Mouse (Mus musculus): ENCODE results near the gene Timm10b. TPM values are rescaled to one million over a fixed set of nuclear protein-coding genes. Genes with fewer than 3 reads are reported as not detected.

The Timm10b gene
- total and polyA plus RNA-seq, 3 experiments, result 110 to 128 (median 120) TPM

- DNase-seq, result peak; percentile 97
These were observed 507 bp downstream of the Timm10b start, which contains the start of the genes Arfip2 and Gm45799 for GRCm38 (mm10) chr7:105640233-105640893. TSS of gene Arfip2 (minus strand) at chr7:105640416. TSS of gene Gm45799 (plus strand) at chr7:105640552.

- peak; percentile 51 for DNase-seq
These were observed 1.0 kb downstream of the Timm10b start for GRCm38 (mm10) chr7:105640894-105641255.

GRCm38 (mm10) chr7:105641936-105642335 lies 2.1 kb downstream of the Timm10b start:
- DNase-seq, result no peak

- peak; percentile 89 for DNase-seq
These were observed 11.0 kb downstream of the Timm10b start, which contains the start of gene Dnhd1 for GRCm38 (mm10) chr7:105650639-105651435. TSS of gene Dnhd1 (plus strand) at chr7:105650827.

GRCm38 (mm10) chr7:105685541-105686197 lies 45.8 kb downstream of the Timm10b start:
- no peak for DNase-seq

- DNase-seq, result no peak
These were observed 51.0 kb downstream of the Timm10b start for GRCm38 (mm10) chr7:105690875-105691274.

Other genes with a start within 250 kb of the Timm10b start
- 10 to 100 TPM; 18.5 to 25.5 TPM for gene Fam160a2, start 240.0 kb upstream of the Timm10b start, total RNA-seq (2021)
- 50.5 and 54.7 TPM in 2 replicates for gene Fam160a2, start 240.0 kb upstream of the Timm10b start, polyA plus RNA-seq (2012; rRNA removed)
- gene Cnga4, start 235.5 kb upstream of the Timm10b start, total RNA-seq (2021), result not detected
- 0.13 and 0.26 TPM in 2 replicates for gene Cnga4, start 235.5 kb upstream of the Timm10b start, polyA plus RNA-seq (2012; rRNA removed)
- not detected for gene Cckbr, start 214.3 kb upstream of the Timm10b start, total RNA-seq (2021)
- 0.04 and 0.10 TPM in 2 replicates for gene Cckbr, start 214.3 kb upstream of the Timm10b start, polyA plus RNA-seq (2012; rRNA removed)
- 10 to 100 TPM; 71.0 to 90.9 TPM for gene Cavin3, start 157.8 kb upstream of the Timm10b start, total RNA-seq (2021)
- 158 and 163 TPM in 2 replicates for gene Cavin3, start 157.8 kb upstream of the Timm10b start, polyA plus RNA-seq (2012; rRNA removed)
- 10 to 100 TPM; 56.2 to 68.5 TPM for gene Smpd1, start 85.7 kb upstream of the Timm10b start, total RNA-seq (2021)
- 74.0 and 75.4 TPM in 2 replicates for gene Smpd1, start 85.7 kb upstream of the Timm10b start, polyA plus RNA-seq (2012; rRNA removed)
- gene Apbb1, start 58.4 kb upstream of the Timm10b start, total RNA-seq (2021), result 10 to 100 TPM; 12.0 to 22.4 TPM
- 49.1 and 61.8 TPM in 2 replicates for gene Apbb1, start 58.4 kb upstream of the Timm10b start, polyA plus RNA-seq (2012; rRNA removed)
- gene Hpx, start 39.9 kb upstream of the Timm10b start, total RNA-seq (2021), result 1 to 10 TPM in 1 of 2 experiments, under 1 TPM in 1; 0.52 to 7.0 TPM
- gene Hpx, start 39.9 kb upstream of the Timm10b start, polyA plus RNA-seq (2012; rRNA removed), result 0.25 and 2.0 TPM in 2 replicates
- 10 to 100 TPM; 24.2 to 33.8 TPM for gene Trim3, start 6.5 kb upstream of the Timm10b start, total RNA-seq (2021)
- 34.6 and 36.2 TPM in 2 replicates for gene Trim3, start 6.5 kb upstream of the Timm10b start, polyA plus RNA-seq (2012; rRNA removed)
- 10 to 100 TPM; 55.5 to 65.4 TPM for gene Arfip2, start 360 bp downstream of the Timm10b start, total RNA-seq (2021)
- 68.3 and 76.9 TPM in 2 replicates for gene Arfip2, start 360 bp downstream of the Timm10b start, polyA plus RNA-seq (2012; rRNA removed)
- gene Gm45799, start 496 bp downstream of the Timm10b start, total RNA-seq (2021), result 1 to 10 TPM; 7.4 to 8.9 TPM
- gene Gm45799, start 496 bp downstream of the Timm10b start, polyA plus RNA-seq (2012; rRNA removed), result 562 and 695 TPM in 2 replicates
- gene Dnhd1, start 10.8 kb downstream of the Timm10b start, total RNA-seq (2021), result 1 to 10 TPM; 2.3 to 2.7 TPM
- gene Dnhd1, start 10.8 kb downstream of the Timm10b start, polyA plus RNA-seq (2012; rRNA removed), result 1.3 and 1.5 TPM in 2 replicates
- gene Ilk, start 96.5 kb downstream of the Timm10b start, total RNA-seq (2021), result 100 to 1,000 TPM; 139 to 166 TPM
- gene Ilk, start 96.5 kb downstream of the Timm10b start, polyA plus RNA-seq (2012; rRNA removed), result 82.1 and 87.8 TPM in 2 replicates
- gene Rrp8, start 97.3 kb downstream of the Timm10b start, total RNA-seq (2021), result 10 to 100 TPM; 14.8 to 17.6 TPM
- 7.9 and 9.2 TPM in 2 replicates for gene Rrp8, start 97.3 kb downstream of the Timm10b start, polyA plus RNA-seq (2012; rRNA removed)
- 100 to 1,000 TPM; 231 to 239 TPM for gene Taf10, start 104.3 kb downstream of the Timm10b start, total RNA-seq (2021)
- gene Taf10, start 104.3 kb downstream of the Timm10b start, polyA plus RNA-seq (2012; rRNA removed), result 639 and 733 TPM in 2 replicates
- 100 to 1,000 TPM; 113 to 129 TPM for gene Tpp1, start 112.2 kb downstream of the Timm10b start, total RNA-seq (2021)
- gene Tpp1, start 112.2 kb downstream of the Timm10b start, polyA plus RNA-seq (2012; rRNA removed), result 200 and 305 TPM in 2 replicates
- 1 to 10 TPM; 4.4 to 8.2 TPM for gene Dchs1, start 147.6 kb downstream of the Timm10b start, total RNA-seq (2021)
- 8.2 and 9.5 TPM in 2 replicates for gene Dchs1, start 147.6 kb downstream of the Timm10b start, polyA plus RNA-seq (2012; rRNA removed)
- 100 to 1,000 TPM; 176 to 221 TPM for gene Mrpl17, start 171.0 kb downstream of the Timm10b start, total RNA-seq (2021)
- gene Mrpl17, start 171.0 kb downstream of the Timm10b start, polyA plus RNA-seq (2012; rRNA removed), result 252 and 278 TPM in 2 replicates

All from adrenal gland, adult 2 months (tissue).